Mouse (Mus musculus): ENCODE results near the gene 1700016C15Rik. TPM values are rescaled to one million over a fixed set of nuclear protein-coding genes. Genes with fewer than 3 reads are reported as not detected.

Gene 1700016C15Rik
- total RNA-seq, 2 experiments from 2014 or later, result not detected

DNA sequence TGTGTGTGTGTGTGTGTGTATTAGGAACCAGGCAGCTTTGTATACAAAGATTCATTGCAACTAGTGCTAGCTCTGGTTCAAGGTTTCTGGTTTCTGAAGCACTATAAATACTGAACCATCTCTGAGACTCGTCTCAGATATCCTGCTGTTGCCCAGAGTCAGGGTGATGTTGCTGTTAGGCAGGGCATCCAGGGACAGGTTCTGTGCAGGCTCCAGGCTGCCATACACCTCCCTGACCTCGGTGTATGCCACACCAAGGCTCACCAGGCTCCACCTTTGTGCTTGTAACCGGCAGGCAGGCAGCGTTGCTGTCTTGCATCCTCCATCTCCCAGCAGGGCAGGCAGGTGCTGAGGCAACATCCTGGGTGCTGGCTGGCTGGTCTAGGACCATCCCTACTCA is 5.8 kb upstream of the 1700016C15Rik start:
- peak overlapping the region; percentile 80 for H3K27ac ChIP-seq
- intact Hi-C loops (cut with DNase I), result no loop called here
- no peak overlapping the region for H3K4me3 ChIP-seq
- DNase-seq, result peak; percentile 60
- TF ChIP-seq CTCF (IDR thresholded peaks at IDR 0.05), result no peak

DNA sequence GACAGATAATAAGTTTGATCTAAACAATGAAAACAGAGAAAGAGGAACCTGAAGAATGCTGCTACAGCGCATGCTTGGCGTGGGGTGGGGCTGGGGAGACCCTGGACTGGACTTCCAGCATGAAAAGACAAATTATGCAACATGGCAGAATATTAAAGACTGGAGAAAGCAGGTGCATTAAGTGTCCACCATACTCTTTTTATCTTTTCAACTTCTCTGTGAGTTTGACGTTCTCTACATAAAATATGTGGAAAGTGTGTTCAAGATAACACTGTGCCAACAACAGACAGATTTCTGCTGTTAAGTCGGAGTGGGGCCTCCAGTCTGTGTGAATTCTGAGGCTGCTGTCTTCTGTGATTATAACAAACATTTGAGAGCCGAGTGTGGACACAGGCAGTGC is 2.7 kb upstream of the 1700016C15Rik start:
- no peak for TF ChIP-seq CTCF (IDR thresholded peaks at IDR 0.05)
- Histone ChIP-seq H3K27ac (no peak overlapping the region), H3K4me3 (no peak overlapping the region)
- DNase-seq, result no peak
- intact Hi-C loops (cut with DNase I), result no loop called here

DNA sequence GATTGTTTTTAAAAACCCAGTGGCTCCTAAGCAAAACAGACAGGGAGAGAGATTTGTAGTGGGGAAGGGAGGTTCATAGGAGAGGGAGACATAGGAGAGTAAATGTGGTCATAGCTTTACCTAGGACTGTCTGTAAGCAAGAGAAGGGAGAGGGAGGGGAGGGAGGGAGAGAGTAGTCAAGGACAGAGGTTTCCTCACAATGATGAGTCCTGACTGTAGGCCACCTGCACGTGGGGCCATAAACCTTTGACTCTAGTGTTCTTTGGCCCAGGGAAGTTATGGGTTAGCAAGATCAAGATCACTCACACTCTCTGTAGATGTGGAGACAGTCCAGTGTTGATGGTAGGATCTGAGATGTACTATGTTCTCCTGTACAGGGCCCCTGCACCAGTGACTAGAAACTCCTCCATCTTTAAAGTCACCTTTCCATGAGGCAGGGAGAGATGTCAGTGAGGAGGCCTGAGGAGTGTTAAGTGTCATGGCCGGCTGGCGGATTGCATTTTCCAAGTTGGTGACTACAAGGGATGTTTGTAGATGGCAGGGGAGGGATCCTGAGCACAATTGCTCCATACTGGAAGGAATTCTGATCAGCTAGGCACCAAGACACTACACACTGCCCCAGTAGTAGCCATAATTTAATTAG is 1.6 kb upstream of the 1700016C15Rik start:
- no peak for DNase-seq
- no peak overlapping the region for H3K4me3 ChIP-seq
- TF ChIP-seq CTCF (IDR thresholded peaks at IDR 0.05), result no peak
- intact Hi-C loops (cut with DNase I), result no loop called here
- no peak overlapping the region for H3K27ac ChIP-seq

DNA sequence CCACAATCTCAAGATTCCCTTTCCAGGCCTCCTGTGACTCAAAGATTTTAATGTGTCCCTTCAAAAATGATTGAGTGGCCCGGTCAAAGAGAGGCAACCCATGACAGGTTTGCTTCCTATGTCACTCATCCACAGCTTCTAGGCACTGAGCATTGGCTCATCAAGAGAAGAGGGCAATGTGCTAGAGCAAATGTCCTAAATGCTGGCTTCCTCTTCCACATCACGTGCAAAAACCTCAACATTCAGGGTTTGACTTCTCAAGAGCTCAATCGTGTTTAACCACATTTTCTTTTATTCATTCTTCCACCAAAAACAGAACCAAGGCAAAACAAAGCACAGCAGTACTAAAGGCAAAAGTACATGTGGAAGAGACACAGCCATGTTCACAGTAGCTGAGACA is 2.4 kb downstream of the 1700016C15Rik start:
- no peak for TF ChIP-seq CTCF (IDR thresholded peaks at IDR 0.05)
- no peak for DNase-seq
- H3K4me3 ChIP-seq, result no peak overlapping the region
- intact Hi-C loops (cut with DNase I), result no loop called here
- no peak overlapping the region for H3K27ac ChIP-seq

DNA sequence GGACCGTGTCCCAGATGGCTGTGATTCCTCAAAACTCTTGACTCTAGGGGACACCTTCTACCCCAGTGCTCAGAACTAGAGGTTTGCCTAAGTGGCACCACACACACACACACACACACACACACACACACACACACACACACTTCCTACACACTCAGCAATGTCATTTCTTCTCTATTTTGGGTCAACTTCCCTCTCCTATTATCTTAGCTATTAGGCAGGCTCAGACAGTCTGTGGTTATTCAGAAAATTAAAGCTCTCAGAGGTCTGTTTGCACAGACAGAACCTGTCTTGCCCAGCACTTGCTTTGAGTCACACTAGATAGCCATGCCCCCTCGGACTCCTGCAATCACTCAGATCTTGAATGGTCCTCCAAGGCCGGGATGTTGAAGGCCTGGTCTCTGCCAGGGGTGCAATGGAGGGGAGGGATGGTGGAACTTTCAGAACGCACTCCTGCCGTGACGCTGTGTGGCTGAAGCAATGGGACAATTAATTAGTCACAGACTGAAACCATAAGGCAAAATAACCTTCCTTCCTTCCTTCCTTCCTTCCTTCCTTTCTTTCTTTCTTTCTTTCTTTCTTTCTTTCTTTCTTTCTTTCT is 8.0 kb downstream of the 1700016C15Rik start:
- Histone ChIP-seq H3K4me3 (no peak overlapping the region), H3K27ac (no peak overlapping the region)
- no peak for TF ChIP-seq CTCF (IDR thresholded peaks at IDR 0.05)
- DNase-seq, result no peak
- intact Hi-C loops (cut with DNase I), result no loop called here

DNA sequence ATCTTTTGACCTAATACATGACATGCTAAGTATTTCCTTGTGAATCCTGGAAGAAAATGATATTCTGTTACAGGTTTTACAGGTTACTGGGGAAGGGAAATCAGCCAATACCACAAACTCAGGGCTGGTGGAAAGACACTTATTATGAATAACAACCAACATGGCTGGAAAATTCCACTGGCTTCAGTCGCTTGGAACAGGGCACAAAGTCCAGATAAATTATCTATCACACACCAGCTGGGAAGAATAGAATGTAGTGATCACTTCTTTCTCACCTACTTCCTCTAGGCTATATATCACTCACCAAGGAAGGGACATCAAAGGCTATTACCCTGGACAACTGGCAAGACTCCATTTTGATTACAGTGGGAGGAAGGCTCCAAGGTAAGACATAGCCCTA is 11.1 kb downstream of the 1700016C15Rik start:
- intact Hi-C loops (cut with DNase I), result no loop called here
- no peak overlapping the region for H3K27ac ChIP-seq
- no peak overlapping the region for H3K4me3 ChIP-seq
- TF ChIP-seq CTCF (IDR thresholded peaks at IDR 0.05), result no peak
- no peak for DNase-seq

DNA sequence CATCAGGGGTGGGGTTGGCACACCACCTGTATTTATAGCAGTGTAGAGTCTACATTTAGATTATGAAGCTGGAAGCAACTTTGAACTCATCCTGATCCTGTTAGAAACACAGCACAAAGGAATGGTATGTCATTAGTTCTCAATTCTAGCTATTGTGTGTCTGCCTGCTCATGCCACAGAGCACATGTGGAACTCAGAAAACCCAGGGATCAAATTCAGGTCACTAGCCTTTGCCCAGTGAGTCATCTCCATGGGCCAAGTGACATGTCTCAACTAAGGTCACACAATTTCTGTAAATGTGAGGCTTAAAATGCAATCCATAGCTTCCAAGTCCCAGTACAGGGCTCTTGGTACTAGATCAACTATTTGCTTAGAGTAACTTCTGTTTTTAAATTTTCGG is 12.5 kb downstream of the 1700016C15Rik start:
- Histone ChIP-seq H3K27ac (no peak overlapping the region), H3K4me3 (no peak overlapping the region)
- TF ChIP-seq CTCF (IDR thresholded peaks at IDR 0.05), result no peak
- intact Hi-C loops (cut with DNase I), result no loop called here
- DNase-seq, result no peak

DNA sequence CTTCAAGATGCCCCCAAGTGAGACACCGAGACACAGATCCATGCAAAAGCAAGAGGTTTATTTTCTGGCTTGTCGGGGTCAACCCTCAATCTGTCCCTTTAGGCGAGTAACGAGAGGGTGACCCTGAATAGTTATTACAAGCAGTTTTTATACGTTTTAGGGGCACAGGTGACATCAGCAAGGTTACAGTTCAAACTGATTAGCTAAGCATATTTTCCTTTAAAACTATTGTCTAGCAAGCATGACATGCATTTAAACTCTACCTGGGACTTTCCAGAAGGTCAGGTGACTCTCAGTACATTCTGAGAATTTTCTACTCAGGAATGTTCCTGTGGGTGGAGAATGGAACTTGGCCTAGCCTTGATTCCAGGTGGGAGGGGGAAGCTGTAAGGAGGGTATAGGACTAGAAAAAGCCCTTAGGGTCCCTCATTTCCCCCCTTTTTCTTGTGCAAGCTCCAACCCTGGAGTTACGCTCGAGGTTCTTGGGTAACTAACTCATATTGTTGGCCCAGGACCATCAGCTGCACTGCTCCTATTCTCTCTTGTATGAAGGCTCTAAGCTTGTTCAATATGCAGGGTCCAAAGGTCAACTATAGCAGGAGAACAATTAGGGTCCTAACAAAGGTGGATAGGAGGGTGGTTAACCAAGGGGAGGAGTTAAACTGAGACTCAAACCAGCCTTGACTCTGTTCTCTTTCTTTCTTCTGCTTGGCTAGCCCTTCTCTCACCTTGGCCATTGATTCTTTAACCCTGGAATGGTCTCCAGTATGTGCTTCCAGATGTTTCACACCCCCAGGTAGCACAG is 15.1 kb downstream of the 1700016C15Rik start:
- intact Hi-C loops (cut with DNase I), result no loop called here
- TF ChIP-seq CTCF (IDR thresholded peaks at IDR 0.05), result no peak
- Histone ChIP-seq H3K27ac (no peak overlapping the region), H3K4me3 (no peak overlapping the region)
- no peak for DNase-seq

DNA sequence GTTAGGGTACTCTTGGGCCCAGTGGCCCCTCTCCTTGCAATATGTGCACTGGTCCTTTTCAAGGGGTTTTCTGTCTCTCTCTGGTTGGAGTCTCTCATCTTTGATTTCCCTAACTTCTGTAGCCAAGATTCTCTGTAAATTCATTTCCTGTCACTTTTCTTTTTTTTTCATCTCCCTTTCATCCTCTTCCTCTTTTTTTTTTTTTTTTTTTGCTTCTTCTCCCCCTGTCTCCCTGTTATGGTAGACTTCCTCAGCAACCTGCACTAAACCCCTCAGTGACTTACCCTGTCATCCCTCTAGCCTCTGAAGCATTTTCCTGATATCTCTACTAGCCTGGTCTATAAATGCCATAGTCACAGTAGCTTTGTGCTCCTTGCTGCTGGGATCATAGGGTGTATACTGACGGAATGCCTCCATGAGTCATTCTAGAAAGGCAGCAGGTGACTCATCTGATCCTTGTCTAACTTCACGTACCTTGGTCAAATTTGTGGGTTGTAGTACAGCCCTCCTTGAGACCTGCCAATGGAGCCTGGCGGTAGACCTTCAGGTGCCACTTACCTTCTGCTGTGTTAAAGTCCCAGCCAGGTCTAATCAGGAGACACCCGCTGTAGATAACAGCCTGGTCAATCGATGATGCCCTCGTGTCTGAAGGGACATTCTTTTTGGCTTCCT is 18.4 kb downstream of the 1700016C15Rik start:
- DNase-seq, result no peak
- no peak overlapping the region for H3K27ac ChIP-seq
- no peak overlapping the region for H3K4me3 ChIP-seq
- intact Hi-C loops (cut with DNase I), result no loop called here
- TF ChIP-seq CTCF (IDR thresholded peaks at IDR 0.05), result no peak

DNA sequence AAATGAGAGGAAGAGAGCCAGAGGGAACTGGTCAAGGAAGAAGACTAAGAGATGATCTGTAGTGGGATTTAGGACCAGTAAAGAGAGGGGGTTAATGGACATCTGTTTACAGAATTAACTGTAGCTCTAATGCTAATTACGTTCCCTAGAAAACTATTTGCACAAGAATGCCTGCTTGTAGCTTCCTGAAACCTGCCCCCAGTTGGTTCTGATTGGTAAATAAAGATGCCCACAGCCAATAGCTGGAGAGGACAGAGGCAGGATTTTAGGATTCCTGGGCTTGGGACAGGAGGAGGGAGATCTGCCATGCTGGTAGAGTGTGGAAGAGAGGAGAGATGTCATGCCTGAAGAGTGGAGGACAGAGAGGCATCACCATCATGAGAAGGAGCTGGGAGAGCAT is 23.9 kb downstream of the 1700016C15Rik start:
- DNase-seq, result no peak
- TF ChIP-seq CTCF (IDR thresholded peaks at IDR 0.05), result no peak
- Histone ChIP-seq H3K27ac (no peak overlapping the region), H3K4me3 (no peak overlapping the region)
- intact Hi-C loops (cut with DNase I), result no loop called here

DNA sequence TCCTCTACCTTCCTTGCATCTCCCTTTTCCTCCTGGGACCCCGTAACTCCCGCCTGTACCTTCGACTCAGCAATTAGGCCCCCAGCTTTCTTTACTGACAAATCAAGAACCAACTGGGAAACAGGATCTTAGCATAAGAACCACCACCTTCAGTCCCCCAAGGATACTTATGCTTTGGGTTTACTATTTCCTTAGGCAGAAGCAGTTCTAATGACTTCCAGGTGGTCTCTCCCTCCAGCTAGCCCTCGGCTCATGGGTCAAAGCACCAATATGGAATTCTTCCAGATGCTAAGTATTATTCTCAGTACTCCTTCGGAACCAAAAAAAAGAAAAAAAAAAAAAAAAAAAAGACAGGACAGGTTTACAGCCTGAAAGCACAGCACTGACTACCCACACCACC is 27.6 kb downstream of the 1700016C15Rik start:
- Histone ChIP-seq H3K27ac (no peak overlapping the region), H3K4me3 (no peak overlapping the region)
- DNase-seq, result no peak
- intact Hi-C loops (cut with DNase I), result no loop called here
- TF ChIP-seq CTCF (IDR thresholded peaks at IDR 0.05), result no peak

DNA sequence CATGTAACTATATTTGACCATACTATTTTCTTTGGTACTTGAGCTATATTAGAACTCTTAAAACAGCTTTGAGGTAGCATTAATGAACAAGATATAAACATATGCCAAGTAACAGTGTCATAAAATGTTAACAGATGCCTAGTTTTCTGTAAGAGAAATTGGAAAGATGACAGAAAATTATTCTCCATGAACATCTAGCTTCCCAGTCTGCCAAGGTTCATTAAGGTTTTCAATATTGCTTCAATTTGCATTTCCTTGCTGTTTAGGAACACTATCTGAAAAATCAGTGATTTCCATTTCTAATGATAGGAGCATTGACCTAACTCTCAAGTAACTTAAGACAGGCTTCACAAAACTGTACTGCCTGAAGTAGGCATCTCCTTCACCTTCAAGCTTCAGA is 39.3 kb downstream of the 1700016C15Rik start:
- H3K27ac ChIP-seq, result no peak overlapping the region
- intact Hi-C loops (cut with DNase I), result no loop called here
- no peak for TF ChIP-seq CTCF (IDR thresholded peaks at IDR 0.05)

DNA sequence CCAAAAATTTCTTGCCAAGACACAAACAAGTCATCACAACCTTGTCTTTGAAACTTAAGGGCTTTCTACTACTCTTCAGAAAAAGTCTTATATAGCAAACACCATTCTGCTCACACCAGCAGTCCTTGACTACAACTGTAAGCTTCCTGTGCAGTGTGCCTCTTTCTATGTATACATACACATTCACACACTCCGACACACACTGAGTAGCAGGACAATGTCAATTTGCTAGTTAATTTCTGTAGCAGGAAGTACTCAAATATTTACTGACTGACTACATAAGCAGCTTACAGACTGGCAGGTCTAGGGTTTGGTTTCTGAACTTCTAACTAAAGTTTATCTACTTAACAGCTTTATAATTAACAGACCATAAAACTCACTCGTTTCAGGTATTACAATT is 47.8 kb downstream of the 1700016C15Rik start:
- intact Hi-C loops (cut with DNase I), result no loop called here
- no peak for DNase-seq
- H3K27ac ChIP-seq, result no peak overlapping the region
- no peak for TF ChIP-seq CTCF (IDR thresholded peaks at IDR 0.05)
- H3K4me3 ChIP-seq, result no peak overlapping the region

More for the DNA sequence above, 39.3 kb downstream of the 1700016C15Rik start:
- DNase-seq, result no peak
- no peak overlapping the region for H3K4me3 ChIP-seq

Measured in gastrocnemius, adult 2 months (tissue).